Mouse (Mus musculus): ENCODE results near the gene Cela3a.
"Not testable (repeated sequence)": the region's sequence is repeated elsewhere in the genome, so short reads cannot be mapped to it uniquely, and the experiment has no call there.

Cela3a gene

GRCm38 (mm10) chr4:137409691-137410090 lies at the start of gene Cela3a:
Cela3a (minus strand) TSS chr4:137409791.
- no peak for DNase-seq

- DNase-seq = no peak
Observed at GRCm38 (mm10) chr4:137458861-137459260, 49.3 kb upstream of the Cela3a start.

GRCm38 (mm10) chr4:137458310-137458709 lies 48.7 kb upstream of the Cela3a start:
- no peak for DNase-seq

GRCm38 (mm10) chr4:137457292-137457691 lies 47.7 kb upstream of the Cela3a start:
- DNase-seq = no peak

- DNase-seq = no peak
Observed at GRCm38 (mm10) chr4:137456581-137456980, 47.0 kb upstream of the Cela3a start.

GRCm38 (mm10) chr4:137454582-137454981 lies 45.0 kb upstream of the Cela3a start:
- DNase-seq = no peak

GRCm38 (mm10) chr4:137453234-137453767 lies 43.7 kb upstream of the Cela3a start, which contains the start of gene 1700013G24Rik:
1700013G24Rik (plus strand) TSS chr4:137453284.
- no peak for DNase-seq

GRCm38 (mm10) chr4:137452190-137452589 lies 42.6 kb upstream of the Cela3a start:
- no peak for DNase-seq

GRCm38 (mm10) chr4:137449715-137450114 lies 40.1 kb upstream of the Cela3a start:
- no peak for DNase-seq

- no peak for DNase-seq
Observed at GRCm38 (mm10) chr4:137449132-137449531, 39.5 kb upstream of the Cela3a start.

- no peak for DNase-seq
Observed at GRCm38 (mm10) chr4:137448641-137449040, 39.0 kb upstream of the Cela3a start.

- DNase-seq = peak; percentile 32
Observed at GRCm38 (mm10) chr4:137448197-137448596, 38.6 kb upstream of the Cela3a start.

GRCm38 (mm10) chr4:137447363-137448196 lies 38.0 kb upstream of the Cela3a start:
- DNase-seq = no peak

- DNase-seq = no peak
Observed at GRCm38 (mm10) chr4:137445881-137446280, 36.3 kb upstream of the Cela3a start.

- peak; percentile 85 for DNase-seq
Observed at GRCm38 (mm10) chr4:137443625-137444024, 34.0 kb upstream of the Cela3a start.

GRCm38 (mm10) chr4:137441332-137441731 lies 31.7 kb upstream of the Cela3a start:
- no peak for DNase-seq

GRCm38 (mm10) chr4:137438842-137439241 lies 29.3 kb upstream of the Cela3a start:
- DNase-seq = no peak

- no peak for DNase-seq
Observed at GRCm38 (mm10) chr4:137436979-137437669, 27.5 kb upstream of the Cela3a start.

- DNase-seq = not testable (repeated sequence)
Observed at GRCm38 (mm10) chr4:137432700-137433550, 23.3 kb upstream of the Cela3a start.

- DNase-seq = no peak
Observed at GRCm38 (mm10) chr4:137430502-137430901, 20.9 kb upstream of the Cela3a start, which contains the start of gene Cela3b. Cela3b (minus strand) TSS chr4:137430540.

- no peak for DNase-seq
Observed at GRCm38 (mm10) chr4:137417712-137418564, 8.3 kb upstream of the Cela3a start.

- DNase-seq = no peak
Observed at GRCm38 (mm10) chr4:137414936-137415335, 5.3 kb upstream of the Cela3a start.
